Mouse (Mus musculus) cerebellum, adult 18-20 months (tissue): ENCODE measurements around the gene Lepr.
"Not testable (repeated sequence)": the region's sequence is repeated elsewhere in the genome, so short reads cannot be mapped to it uniquely, and the experiment has no call there.

Experiments
- DNase-seq, 2 experiments: peaks; one replicate each; pipeline ENCODE4 v3.0.0; 2021

The Lepr gene

DNA sequence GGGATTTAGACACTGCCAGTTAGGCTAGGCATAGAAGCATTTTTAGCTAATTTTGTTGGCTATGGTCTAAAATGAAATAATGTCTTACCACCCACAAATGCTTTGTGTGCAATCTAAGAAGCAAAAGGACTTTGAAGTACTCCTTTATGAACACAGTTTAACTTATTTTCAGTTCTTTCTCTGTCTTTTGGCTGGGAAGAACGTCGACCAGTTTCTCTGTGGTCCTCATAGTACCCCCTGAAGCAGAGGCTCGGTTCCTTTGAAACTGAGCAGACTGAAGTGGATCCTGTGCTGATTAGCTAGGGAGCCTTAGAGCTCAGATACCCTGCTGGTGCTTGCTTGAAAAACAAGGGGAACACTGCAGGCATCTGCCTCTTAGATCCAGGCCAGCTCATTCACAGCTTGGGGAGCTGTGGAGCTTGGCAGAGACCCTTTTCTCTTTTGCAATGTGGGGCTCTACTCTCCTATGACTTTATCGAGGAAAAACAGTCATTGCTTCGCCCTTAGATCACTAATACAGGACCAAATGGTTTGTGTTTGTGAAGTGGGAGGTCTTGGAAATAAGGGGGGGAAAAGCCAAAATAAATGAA lies 1.9 kb downstream of the Lepr start:
- no peak for DNase-seq

GRCm38 (mm10) chr4:101721705-101722104 lies 4.5 kb downstream of the Lepr start:
- DNase-seq, result no peak

GRCm38 (mm10) chr4:101741973-101742372 lies 24.8 kb downstream of the Lepr start:
- no peak for DNase-seq

DNA sequence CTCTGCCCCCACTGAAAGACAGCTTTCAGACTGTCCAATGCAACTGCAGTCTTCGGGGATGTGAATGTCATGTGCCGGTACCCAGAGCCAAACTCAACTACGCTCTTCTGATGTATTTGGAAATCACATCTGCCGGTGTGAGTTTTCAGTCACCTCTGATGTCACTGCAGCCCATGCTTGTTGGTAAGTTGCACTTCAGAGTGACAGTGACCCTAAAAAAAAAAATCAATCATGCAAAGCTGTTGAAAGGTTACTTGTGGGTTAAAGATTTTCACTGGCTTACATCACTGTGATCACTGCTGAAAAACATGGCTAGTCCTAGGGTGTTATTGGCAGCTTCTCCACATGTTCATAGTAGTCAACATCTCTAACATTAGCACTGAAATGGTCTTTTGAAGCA lies 28.3 kb downstream of the Lepr start:
- DNase-seq, result no peak

GRCm38 (mm10) chr4:101760490-101760889 lies 43.3 kb downstream of the Lepr start:
- no peak for DNase-seq

GRCm38 (mm10) chr4:101843923-101844322 lies 126.7 kb downstream of the Lepr start, which contains the start of gene B020004J07Rik:
Gene B020004J07Rik (minus strand): TSS chr4:101844023.
- not testable (repeated sequence) for DNase-seq

- no peak for DNase-seq
These were observed 133.7 kb downstream of the Lepr start for GRCm38 (mm10) chr4:101850908-101851307.

GRCm38 (mm10) chr4:101860873-101861272 lies 143.7 kb downstream of the Lepr start:
- no peak for DNase-seq

GRCm38 (mm10) chr4:101862289-101862688 lies 145.1 kb downstream of the Lepr start:
- no peak for DNase-seq
